Mouse (Mus musculus): Measurements from ENCODE around the gene Zfp433. TPM values are rescaled to one million over a fixed set of nuclear protein-coding genes. Genes with fewer than 3 reads are reported as not detected.

Zfp433 gene
- polyA plus RNA-seq (2017; shearing (Covaris generic)): 10.4 TPM

DNA sequence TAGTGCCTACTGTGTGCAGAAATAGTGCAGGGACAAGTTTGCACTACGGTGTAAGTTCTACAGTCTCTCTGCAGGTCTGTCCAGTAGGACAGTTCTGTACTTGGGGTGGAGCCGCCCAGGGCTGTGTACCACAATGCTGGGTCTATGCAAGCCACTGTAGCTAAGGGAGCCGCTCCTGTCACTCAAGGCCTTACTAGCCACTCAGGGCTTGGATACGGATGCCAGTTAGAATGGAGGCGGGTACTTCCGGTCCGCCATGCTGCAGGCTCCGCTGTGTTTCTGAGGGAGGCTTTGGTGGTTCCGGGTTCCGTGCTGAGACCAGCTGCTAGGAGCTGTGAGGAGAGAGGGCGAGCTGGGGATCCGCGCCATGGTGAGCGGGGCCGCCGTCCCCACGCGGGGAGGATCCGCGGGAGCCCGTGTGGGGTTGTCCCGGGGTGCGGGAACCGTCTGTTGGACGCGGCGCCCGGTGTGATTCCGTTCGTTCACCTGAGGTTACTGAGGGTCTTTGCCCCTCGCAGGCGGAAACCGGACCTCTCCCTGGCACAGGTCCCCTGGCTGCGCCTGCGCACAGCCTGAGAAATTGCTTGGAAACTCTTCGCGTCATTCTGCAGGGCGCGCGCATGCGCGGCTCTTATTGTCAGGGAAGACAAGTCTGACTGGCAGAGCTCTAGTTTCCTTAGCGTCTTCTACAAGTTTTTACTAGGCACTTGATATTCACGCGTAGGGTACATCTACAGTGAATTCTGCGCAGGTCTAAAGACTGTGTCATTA, at the start of gene Zfp433:
TSS of gene Zfp433 (plus strand) at position 295 of the 771 bp plus-strand sequence.

GRCm38 (mm10) chr10:81770506-81771403, 66.1 kb downstream of the Zfp433 start, which contains the start of gene Gm3055:
Gm3055 (minus strand) TSS chr10:81771161.

Other genes starting within 250 kb of the Zfp433 start
- gene Nfic, start 249.2 kb upstream of the Zfp433 start, polyA plus RNA-seq (2017; shearing (Covaris generic)): 13.3 TPM
- gene Celf5, start 222.1 kb upstream of the Zfp433 start, polyA plus RNA-seq (2017; shearing (Covaris generic)): not detected
- gene Ncln, start 208.4 kb upstream of the Zfp433 start, polyA plus RNA-seq (2017; shearing (Covaris generic)): 110 TPM
- 65.6 TPM for gene S1pr4, start 204.7 kb upstream of the Zfp433 start, polyA plus RNA-seq (2017; shearing (Covaris generic))
- 122 TPM for gene Gna15, start 180.6 kb upstream of the Zfp433 start, polyA plus RNA-seq (2017; shearing (Covaris generic))
- 11.6 TPM for gene Gna11, start 159.6 kb upstream of the Zfp433 start, polyA plus RNA-seq (2017; shearing (Covaris generic))
- 883 TPM for gene Aes, start 145.3 kb upstream of the Zfp433 start, polyA plus RNA-seq (2017; shearing (Covaris generic))
- 1.2 TPM for gene Tle2, start 130.3 kb upstream of the Zfp433 start, polyA plus RNA-seq (2017; shearing (Covaris generic))
- not detected for gene Tle6, start 103.8 kb upstream of the Zfp433 start, polyA plus RNA-seq (2017; shearing (Covaris generic))
- 1.2 TPM for gene BC025920, start 98.6 kb upstream of the Zfp433 start, polyA plus RNA-seq (2017; shearing (Covaris generic))
- 8.4 TPM for gene Sirt6, start 77.0 kb upstream of the Zfp433 start, polyA plus RNA-seq (2017; shearing (Covaris generic))
- gene Ankrd24, start 76.3 kb upstream of the Zfp433 start, polyA plus RNA-seq (2017; shearing (Covaris generic)): 3.2 TPM
- 2.4 TPM for gene Gm10778, start 55.8 kb upstream of the Zfp433 start, polyA plus RNA-seq (2017; shearing (Covaris generic))
- 14.6 TPM for gene Gm3055, start 66.3 kb downstream of the Zfp433 start, polyA plus RNA-seq (2017; shearing (Covaris generic))
- gene Gm4767, start 107.4 kb downstream of the Zfp433 start, polyA plus RNA-seq (2017; shearing (Covaris generic)): 1.6 TPM
- gene Gm32687, start 159.1 kb downstream of the Zfp433 start, polyA plus RNA-seq (2017; shearing (Covaris generic)): 5.9 TPM
- 4.0 TPM for gene Zfp781, start 225.7 kb downstream of the Zfp433 start, polyA plus RNA-seq (2017; shearing (Covaris generic))